Comparison of ENCODE assay signal across 11 mouse cellular contexts in genomic region chr1:106702471-106703175, GRCm38 (mm10). TPM values are rescaled to one million over a fixed set of nuclear protein-coding genes. Genes with fewer than 3 reads are reported as not detected.
DNase-seq lines count a peak whose midpoint lies in the region; ATAC-seq and TF ChIP-seq lines count a peak whose summit lies in the region.
"Had no signal": no experiment of that assay in that cellular context is flagged by ENCODE, and none has a peak within 500 bp of the region (broad histone marks: within the 10 kb centered on the region; RNA-seq: fewer than 3 reads in every experiment).

No protein-coding gene starts in this region.

- no peak for TF ChIP-seq CTCF in Patski (IDR thresholded peaks at IDR 0.05)

- CTCF ChIA-PET in Patski (lab: Charles Lee) = interaction anchor here (1.0 to 4.1 kb wide), 5 partner anchors 10 to 74 kb away, joined by 3 to 17 read pairs (median 5); no protein-coding TSS in a partner anchor

- POLR2A ChIA-PET in Patski (lab: Charles Lee) = interaction anchor here (1.7 kb wide), 1 partner anchor 10 kb away, joined by 4 read pairs; no protein-coding TSS in a partner anchor

- intact Hi-C loops in left cerebral cortex, postnatal 14 days (cut with DNase I) = no loop called here
- intact Hi-C loops in left cerebral cortex, postnatal 36 days (cut with DNase I) = no loop called here
- intact Hi-C loops in gastrocnemius, postnatal 14 days (cut with DNase I; ENCODE audit: low total_unique reads) = no loop called here

- H3K27me3 ChIP-seq in Patski = no peaks in the 10 kb centered on the region
- no peaks in the 10 kb centered on the region for H3K27me3 ChIP-seq in midbrain, embryonic 12.5 days
- H3K27me3 ChIP-seq: limb, embryonic 12.5 days had no signal

- WGBS in midbrain, embryonic 12.5 days = 49% methylated on average over 4 of the region's 4 CpGs

- in situ Hi-C loops in Patski (cut with MboI; ENCODE audit: low pct_unique_long_range_greater_than_20kb) = loop anchor here (5.0 kb wide), 1 partner anchor 70 kb away; no protein-coding TSS in a partner anchor

- peak; percentile 51 to 65 for DNase-seq in cerebellum, postnatal 14 days
- no peak for DNase-seq in cerebellum, postnatal 36 days
- peak; percentile 19 to 30 for DNase-seq in left cerebral cortex, postnatal 14 days (ENCODE audit: low spot score in 2 of 2)
- no peak for DNase-seq in left cerebral cortex, postnatal 36 days (ENCODE audit: low spot score in 2 of 2)
- no peak for DNase-seq in Patski (ENCODE audit: low read depth, low spot score)
- DNase-seq in gastrocnemius, postnatal 14 days = no peak
- no peak for DNase-seq in gastrocnemius, postnatal 25 days
- DNase-seq: cerebellum, adult 11-12 months; kidney, postnatal 10 days had no signal

- H3K9ac ChIP-seq in midbrain, embryonic 12.5 days (replicated peaks) = no peak overlapping the region
- H3K9ac ChIP-seq: limb, embryonic 12.5 days had no signal

- H3K4me1 ChIP-seq in midbrain, embryonic 12.5 days = peaks cover 6% of the 10 kb centered on the region; the same call in 1 of the 2 replicates

- no peaks in the 10 kb centered on the region for H3K9me3 ChIP-seq in midbrain, embryonic 12.5 days
- H3K9me3 ChIP-seq: limb, embryonic 12.5 days had no signal

- H3K27ac ChIP-seq in midbrain, embryonic 12.5 days (replicated peaks) = no peak overlapping the region
- H3K27ac ChIP-seq: limb, embryonic 12.5 days had no signal

- no peak overlapping the region for H3K4me2 ChIP-seq in midbrain, embryonic 12.5 days (replicated peaks)
- H3K4me2 ChIP-seq: limb, embryonic 12.5 days had no signal

- H3K4me3 ChIP-seq in midbrain, embryonic 12.5 days = no peak overlapping the region
- H3K4me3 ChIP-seq: limb, embryonic 12.5 days had no signal

- no peaks in the 10 kb centered on the region for H3K36me3 ChIP-seq in midbrain, embryonic 12.5 days
- H3K36me3 ChIP-seq: limb, embryonic 12.5 days had no signal

- ATAC-seq in Patski = peak; percentile 85
- peak; percentile 74 for ATAC-seq in midbrain, embryonic 12.5 days (ENCODE audit: low FRiP score, low read depth)

RNA-seq across cellular contexts. Expression of gene Bcl2, which starts 11.5 kb away (rescaled TPM):
- 10 to 100 TPM; 12.3 to 12.4 TPM for total RNA-seq in left cerebral cortex, postnatal 14 days (2021)
- total RNA-seq in left cerebral cortex, postnatal 36 days (2021) = 10 to 100 TPM; 11.0 to 16.1 TPM
- polyA plus RNA-seq in Patski (2021) = 11.7 TPM
- 11.1 and 11.3 TPM in 2 replicates for polyA plus RNA-seq in midbrain, embryonic 12.5 days (2016; fragmentation: Nextera tagmentation; extraction: Ambion mirVana)
- total RNA-seq in gastrocnemius, postnatal 14 days (2021) = 1 to 10 TPM; 3.4 to 3.6 TPM
- 1 to 10 TPM; 1.6 to 1.7 TPM for total RNA-seq in gastrocnemius, postnatal 25 days (2021)

RNA-seq across cellular contexts. Expression of gene Kdsr, which starts 56.9 kb away (rescaled TPM):
- 10 to 100 TPM; 24.0 to 24.8 TPM for total RNA-seq in left cerebral cortex, postnatal 14 days (2021)
- 10 to 100 TPM; 24.4 to 29.9 TPM for total RNA-seq in left cerebral cortex, postnatal 36 days (2021)
- 21.7 TPM for polyA plus RNA-seq in Patski (2021)
- polyA plus RNA-seq in midbrain, embryonic 12.5 days (2016; fragmentation: Nextera tagmentation; extraction: Ambion mirVana) = 9.5 and 9.7 TPM in 2 replicates
- 1 to 10 TPM; 4.5 to 5.9 TPM for total RNA-seq in gastrocnemius, postnatal 14 days (2021)
- total RNA-seq in gastrocnemius, postnatal 25 days (2021) = 1 to 10 TPM; 3.7 to 4.8 TPM

Comparison
In these comparisons a context has a peak if more than half of its experiments do, and no peak if none do; other contexts are left out.
1. DNase-seq: peak in cerebellum, postnatal 14 days (2 of 2) and left cerebral cortex, postnatal 14 days (2 of 2); none in cerebellum, postnatal 36 days (0 of 2), left cerebral cortex, postnatal 36 days (0 of 2), Patski (single experiment), gastrocnemius, postnatal 14 days (single experiment) and gastrocnemius, postnatal 25 days (single experiment).